Mouse (Mus musculus): ENCODE measurements around the gene Hnrnpd. TPM values are rescaled to one million over a fixed set of nuclear protein-coding genes. Genes with fewer than 3 reads are reported as not detected.

Hnrnpd gene
- polyA plus RNA-seq, 1 experiment from 2014 or later = 245 TPM

DNA sequence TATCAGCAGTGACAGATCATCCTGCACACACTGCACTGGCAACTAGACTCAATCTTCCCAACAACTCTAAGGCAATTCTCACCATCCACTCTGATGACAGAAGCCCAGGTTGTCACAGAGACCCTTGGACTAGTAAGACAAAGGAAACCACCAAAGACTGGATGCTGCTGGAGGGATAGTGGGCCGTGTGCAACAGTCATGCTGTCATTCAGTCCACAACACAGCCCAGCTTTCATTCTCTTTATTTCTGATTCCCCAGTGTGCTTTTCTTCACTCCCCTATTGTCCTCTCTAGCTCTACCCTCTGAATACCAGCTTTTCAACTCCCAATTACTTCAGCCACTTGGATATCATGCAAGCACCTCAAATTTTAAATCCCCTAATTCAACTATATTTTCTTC, 24.9 kb downstream of the Hnrnpd start:
- no peak overlapping the region for H3K27ac ChIP-seq (replicated peaks)

DNA sequence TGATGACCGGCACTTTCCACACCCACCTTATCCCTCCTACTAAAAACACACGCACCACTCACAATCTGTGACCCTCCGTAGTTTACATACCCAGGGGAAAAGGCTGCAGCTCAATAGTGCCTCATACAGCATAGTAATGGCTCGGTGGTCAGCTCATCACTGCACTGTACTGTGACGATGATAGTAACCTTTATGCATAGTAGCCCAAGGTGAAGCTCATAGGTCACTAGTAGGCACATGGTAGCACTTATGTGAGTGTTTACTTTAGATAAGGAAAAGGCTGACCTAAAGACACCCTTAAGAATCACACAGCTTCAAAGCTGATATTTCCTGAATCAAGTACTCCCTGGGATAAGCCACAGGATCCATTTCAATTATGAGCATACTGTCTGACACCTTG, 26.2 kb downstream of the Hnrnpd start:
- Histone ChIP-seq H3K27me3 (no peaks in the 10 kb centered on the region), H3K4me2 (replicated peaks) (no peak overlapping the region), H3K4me1 (no peaks in the 10 kb centered on the region), H3K4me3 (no peak overlapping the region), H3K36me3 (peaks cover 5% of the 10 kb centered on the region; the same call in 1 of the 2 replicates), H3K9ac (replicated peaks) (no peak overlapping the region), H3K27ac (replicated peaks) (no peak overlapping the region), H3K9me3 (no peaks in the 10 kb centered on the region)
- 92% methylated on average over 5 of the region's 5 CpGs for WGBS
- peak; percentile 44; the same call in 1 of the 2 replicates for ATAC-seq (replicated peaks)

More for the DNA sequence above, 24.9 kb downstream of the Hnrnpd start:
- no peak overlapping the region for H3K9ac ChIP-seq (replicated peaks)
- no peak overlapping the region for H3K4me2 ChIP-seq (replicated peaks)
- no peaks in the 10 kb centered on the region for H3K4me1 ChIP-seq
- H3K36me3 ChIP-seq = peaks cover 10% of the 10 kb centered on the region
- no peaks in the 10 kb centered on the region for H3K9me3 ChIP-seq
- WGBS = 5% methylated on average over 1 of the region's 1 CpGs
- ATAC-seq (replicated peaks) = no peak
- H3K27me3 ChIP-seq = no peaks in the 10 kb centered on the region
- no peak overlapping the region for H3K4me3 ChIP-seq

DNA sequence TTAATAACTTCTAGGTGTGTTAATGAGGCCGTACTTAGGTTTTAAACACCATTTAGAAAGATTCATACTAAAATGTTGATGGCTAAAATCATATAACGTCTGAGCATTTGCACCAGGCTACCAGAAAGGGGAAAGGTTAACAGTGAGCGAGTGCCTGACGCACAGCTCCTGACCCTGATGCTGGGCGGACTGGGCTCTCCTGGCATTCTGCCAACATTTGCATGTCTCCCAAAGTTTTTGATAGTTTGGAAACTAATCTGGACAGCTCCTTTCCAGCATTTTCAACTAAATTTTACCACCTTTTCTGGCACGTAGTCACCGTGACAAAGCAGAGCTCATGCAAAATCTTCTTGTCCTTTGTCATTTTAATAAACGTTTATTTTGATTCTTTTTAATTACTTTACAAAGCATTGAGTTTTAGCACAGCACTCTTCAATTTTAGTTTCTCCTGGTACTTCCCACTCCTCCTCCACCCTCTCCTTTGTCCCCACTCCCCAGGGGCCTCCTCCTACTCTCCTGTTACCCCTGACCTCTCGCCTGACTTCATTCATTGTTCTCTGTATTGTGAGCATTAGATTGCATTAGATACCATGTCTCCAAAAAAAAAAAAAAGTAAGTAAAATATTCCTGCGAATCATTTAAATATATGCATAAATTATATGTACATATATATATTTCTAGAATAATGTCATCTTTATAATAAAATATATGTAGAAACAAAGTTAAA, 36.8 kb downstream of the Hnrnpd start:
- Histone ChIP-seq H3K36me3 (peaks cover 2% of the 10 kb centered on the region; the same call in 1 of the 2 replicates), H3K27me3 (no peaks in the 10 kb centered on the region), H3K4me2 (replicated peaks) (no peak overlapping the region), H3K4me3 (no peak overlapping the region), H3K4me1 (no peaks in the 10 kb centered on the region), H3K9me3 (no peaks in the 10 kb centered on the region), H3K27ac (replicated peaks) (no peak overlapping the region), H3K9ac (replicated peaks) (no peak overlapping the region)
- WGBS = 42% methylated on average over 10 of the region's 10 CpGs
- no peak for ATAC-seq (replicated peaks)

DNA sequence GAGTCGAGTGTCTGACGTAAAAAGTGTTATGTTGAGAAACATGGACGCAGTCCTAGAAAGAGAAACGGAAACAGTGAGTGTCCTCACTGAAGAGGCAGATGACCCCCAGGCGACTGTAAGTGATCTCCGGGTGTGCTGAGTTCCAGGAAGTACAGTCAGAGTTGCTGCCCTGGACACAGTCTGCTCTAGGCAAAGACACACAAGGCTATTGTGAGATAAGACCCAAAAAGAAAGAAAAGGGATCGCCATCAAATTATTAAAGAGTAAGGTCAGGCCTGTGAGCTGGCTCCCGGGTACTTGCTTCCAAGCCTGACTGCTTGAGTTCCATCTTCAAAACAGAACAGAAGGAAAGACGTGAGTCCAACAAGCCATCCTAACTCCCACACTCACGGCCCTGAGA, 37.5 kb downstream of the Hnrnpd start:
- H3K9me3 ChIP-seq = no peaks in the 10 kb centered on the region
- no peak overlapping the region for H3K4me2 ChIP-seq (replicated peaks)
- H3K4me3 ChIP-seq = no peak overlapping the region
- no peak overlapping the region for H3K27ac ChIP-seq (replicated peaks)
- no peak for ATAC-seq (replicated peaks)
- WGBS = 87% methylated on average over 10 of the region's 10 CpGs
- H3K27me3 ChIP-seq = no peaks in the 10 kb centered on the region
- no peak overlapping the region for H3K9ac ChIP-seq (replicated peaks)
- peaks cover 2% of the 10 kb centered on the region; the same call in 1 of the 2 replicates for H3K36me3 ChIP-seq
- H3K4me1 ChIP-seq = no peaks in the 10 kb centered on the region

DNA sequence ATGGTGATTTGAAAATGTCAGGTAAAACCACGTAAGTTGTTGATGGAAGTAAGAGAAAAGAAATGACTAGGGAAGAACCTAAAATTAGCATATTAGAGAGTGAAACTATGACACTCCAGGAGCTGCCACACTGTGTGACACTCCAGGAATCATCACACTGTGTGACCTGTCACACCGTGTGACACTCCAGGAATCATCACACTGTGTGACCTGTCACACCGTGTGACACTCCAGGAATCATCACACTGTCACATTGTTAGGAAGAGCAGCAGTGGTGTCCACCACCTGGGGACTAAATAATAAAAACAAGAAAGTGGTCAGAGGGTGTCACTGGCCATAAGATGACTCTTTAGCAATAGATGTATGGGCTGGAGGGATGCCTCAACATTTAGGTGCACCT, 39.3 kb downstream of the Hnrnpd start:
- Histone ChIP-seq H3K4me3 (no peak overlapping the region), H3K4me1 (no peaks in the 10 kb centered on the region), H3K27me3 (no peaks in the 10 kb centered on the region), H3K4me2 (replicated peaks) (no peak overlapping the region), H3K36me3 (no peaks in the 10 kb centered on the region), H3K9ac (replicated peaks) (no peak overlapping the region), H3K9me3 (no peaks in the 10 kb centered on the region), H3K27ac (replicated peaks) (no peak overlapping the region)
- WGBS = 78% methylated on average over 3 of the region's 3 CpGs
- ATAC-seq (replicated peaks) = no peak

DNA sequence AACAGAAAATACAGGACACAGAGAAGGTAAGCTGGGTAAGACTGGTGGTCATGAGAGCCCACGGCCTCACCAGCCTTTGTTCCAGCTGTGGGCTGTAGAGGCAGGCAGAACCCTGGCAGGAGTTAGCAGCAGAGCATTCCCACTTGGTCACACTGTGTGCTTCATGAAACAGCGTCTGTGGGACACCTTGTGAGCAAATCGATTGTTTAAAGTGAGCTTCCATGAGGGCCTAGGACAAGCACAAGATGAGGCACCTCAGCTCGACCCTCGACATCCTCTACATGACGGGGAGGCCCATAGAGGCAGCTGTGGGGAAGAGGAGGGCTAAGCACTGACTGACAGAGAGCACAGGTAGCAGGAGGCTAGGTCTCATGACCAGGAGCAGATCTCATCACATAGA, 46.8 kb downstream of the Hnrnpd start:
- no peak overlapping the region for H3K27ac ChIP-seq (replicated peaks)
- no peak for ATAC-seq (replicated peaks)
- H3K4me1 ChIP-seq = no peaks in the 10 kb centered on the region
- no peak overlapping the region for H3K4me2 ChIP-seq (replicated peaks)
- 85% methylated on average over 6 of the region's 6 CpGs for WGBS
- H3K4me3 ChIP-seq = no peak overlapping the region
- no peaks in the 10 kb centered on the region for H3K9me3 ChIP-seq
- H3K36me3 ChIP-seq = no peaks in the 10 kb centered on the region
- no peak overlapping the region for H3K9ac ChIP-seq (replicated peaks)
- no peaks in the 10 kb centered on the region for H3K27me3 ChIP-seq

DNA sequence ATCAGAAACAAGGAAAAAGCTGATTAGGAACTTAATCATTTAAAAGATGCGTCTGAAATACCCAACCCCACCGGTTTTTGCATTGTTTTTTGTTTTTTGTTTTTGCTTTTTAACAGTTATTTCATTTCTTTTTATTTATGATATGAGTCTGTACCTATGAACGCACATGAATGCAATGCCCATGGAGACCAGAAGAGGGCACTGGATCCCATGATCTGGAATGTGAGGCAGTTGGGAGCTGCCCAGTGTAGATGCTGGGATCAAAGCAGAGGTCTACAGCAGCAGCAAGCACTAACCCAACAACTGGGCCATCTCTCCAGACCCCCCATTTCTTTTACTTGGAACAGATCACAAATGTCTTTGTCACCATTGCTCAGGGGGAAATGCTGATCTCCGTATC, 50.8 kb downstream of the Hnrnpd start:
- no peak overlapping the region for H3K4me3 ChIP-seq

DNA sequence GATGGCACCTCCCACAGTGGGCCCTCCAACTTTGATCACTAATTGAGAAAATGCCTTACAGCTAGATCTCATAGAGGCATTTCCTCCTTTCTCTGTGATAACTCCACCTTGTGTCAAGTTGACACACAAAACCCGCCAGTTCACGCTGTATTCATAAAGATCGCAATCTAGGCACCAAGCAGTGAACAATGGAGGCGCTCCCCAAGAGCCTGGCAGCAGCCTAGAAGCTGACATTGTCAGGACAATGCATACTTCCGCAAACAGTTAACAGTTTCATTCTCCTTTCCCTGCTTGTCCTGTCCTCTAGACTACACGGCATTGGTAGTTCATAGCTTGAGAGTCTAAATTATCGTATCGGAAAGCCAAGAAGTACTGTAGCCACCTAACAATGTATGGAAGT, 56.7 kb downstream of the Hnrnpd start:
- no peak overlapping the region for H3K9ac ChIP-seq (replicated peaks)
- ATAC-seq (replicated peaks) = no peak
- no peak overlapping the region for H3K4me3 ChIP-seq
- no peaks in the 10 kb centered on the region for H3K4me1 ChIP-seq
- no peaks in the 10 kb centered on the region for H3K9me3 ChIP-seq
- H3K36me3 ChIP-seq = no peaks in the 10 kb centered on the region
- H3K27ac ChIP-seq (replicated peaks) = no peak overlapping the region
- H3K4me2 ChIP-seq (replicated peaks) = no peak overlapping the region
- WGBS = 66% methylated on average over 8 of the region's 8 CpGs
- no peaks in the 10 kb centered on the region for H3K27me3 ChIP-seq

More for the DNA sequence above, 50.8 kb downstream of the Hnrnpd start:
- 49% methylated on average over 4 of the region's 4 CpGs for WGBS
- Histone ChIP-seq H3K4me2 (replicated peaks) (no peak overlapping the region), H3K9me3 (no peaks in the 10 kb centered on the region), H3K36me3 (no peaks in the 10 kb centered on the region), H3K27ac (replicated peaks) (no peak overlapping the region), H3K9ac (replicated peaks) (no peak overlapping the region), H3K4me1 (no peaks in the 10 kb centered on the region), H3K27me3 (no peaks in the 10 kb centered on the region)
- no peak for ATAC-seq (replicated peaks)

DNA sequence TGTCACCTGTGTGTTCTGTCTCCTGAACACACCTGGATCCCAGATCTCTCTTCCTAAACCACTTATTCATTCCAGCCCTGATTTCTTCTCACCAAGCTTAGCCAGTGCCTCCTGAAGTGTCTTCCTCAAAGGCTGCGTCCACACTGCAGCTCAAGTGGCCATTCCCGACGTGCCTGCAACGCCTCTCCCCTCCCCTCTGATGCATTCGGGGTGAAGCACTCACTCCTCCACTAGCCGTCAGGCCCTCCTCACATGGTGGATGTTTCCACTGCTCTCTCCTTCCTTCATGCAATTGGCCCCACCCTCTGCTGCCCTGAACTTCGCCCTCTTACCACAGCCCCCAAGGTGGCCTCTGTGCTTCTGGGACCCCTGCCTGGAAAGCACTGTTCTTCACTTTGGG, 63.2 kb downstream of the Hnrnpd start:
- Histone ChIP-seq H3K4me2 (replicated peaks) (no peak overlapping the region), H3K27me3 (no peaks in the 10 kb centered on the region), H3K4me3 (no peak overlapping the region), H3K36me3 (no peaks in the 10 kb centered on the region), H3K9ac (replicated peaks) (no peak overlapping the region), H3K9me3 (no peaks in the 10 kb centered on the region), H3K27ac (replicated peaks) (no peak overlapping the region), H3K4me1 (no peaks in the 10 kb centered on the region)
- 53% methylated on average over 7 of the region's 7 CpGs for WGBS
- no peak for ATAC-seq (replicated peaks)

DNA sequence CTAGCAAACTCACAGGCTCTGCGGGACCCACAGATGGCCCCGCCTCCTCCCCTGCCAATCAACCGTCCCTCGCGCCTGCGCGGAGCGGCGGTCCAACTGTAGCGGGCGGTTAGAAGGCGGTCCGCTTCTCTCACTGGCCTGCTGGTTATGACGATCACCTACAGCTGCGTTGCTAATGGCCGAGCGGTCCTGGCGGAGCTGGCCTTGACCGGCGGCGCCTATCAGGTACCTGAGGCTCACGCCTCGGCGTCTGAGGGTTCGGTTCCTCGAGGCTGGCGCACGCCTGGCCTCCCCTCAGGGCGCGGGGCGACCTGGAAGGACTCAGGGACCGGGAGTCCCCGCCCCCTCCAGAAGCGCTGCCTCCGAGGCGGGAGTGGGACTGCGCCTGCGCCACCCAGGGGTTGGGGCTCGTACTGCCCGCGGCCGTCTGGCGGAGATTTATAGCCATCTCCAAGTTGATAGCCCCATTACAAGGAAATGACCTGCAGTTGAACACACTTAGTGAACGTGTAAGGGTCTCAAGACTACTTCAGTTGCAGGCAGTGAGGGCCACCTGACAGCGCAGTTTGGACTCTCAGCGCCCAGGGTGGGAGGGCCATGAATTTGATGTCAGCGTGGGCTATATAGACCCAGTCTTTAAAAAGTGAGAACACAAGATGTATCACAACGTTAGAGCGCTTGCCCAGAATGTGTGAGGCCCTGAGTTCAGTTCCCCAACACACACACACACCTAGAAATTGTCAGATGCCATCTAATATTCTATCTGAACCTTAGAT, 72.4 kb downstream of the Hnrnpd start, which contains the start of gene Vamp9:
Gene Vamp9, plus strand, starts transcription at position 74 of the 776 bp plus-strand sequence.
- H3K4me1 ChIP-seq = 0 out of 2 replicates have a peak, but pooled peaks cover 4% of the 10 kb centered on the region
- H3K4me3 ChIP-seq = peak within 1 kb of the TSS; percentile 71
- H3K9me3 ChIP-seq = no peaks in the 10 kb centered on the region
- peak; percentile 99 for ATAC-seq (replicated peaks)
- H3K27me3 ChIP-seq = no peaks in the 10 kb centered on the region
- 8% methylated on average over 49 of the region's 49 CpGs for WGBS
- H3K36me3 ChIP-seq = no peaks in the 10 kb centered on the region
- peak within 1 kb of the TSS; percentile 84 for H3K27ac ChIP-seq (replicated peaks)
- H3K9ac ChIP-seq (replicated peaks) = peak within 1 kb of the TSS; percentile 70
- H3K4me2 ChIP-seq (replicated peaks) = peak within 1 kb of the TSS; percentile 59
